Mouse (Mus musculus) heart, postnatal 0 days (tissue): ENCODE measurements around the gene Gse1.

Experiments
- CTCF ChIP-seq: IDR thresholded peaks from 2 replicates; pipeline ENCODE4 v1.5.1; 2016; ENCODE audit warnings: antibody characterized with exemption, control low read depth, low read depth
- EP300 ChIP-seq: IDR thresholded peaks from 2 replicates; pipeline ENCODE4 v1.6.1; 2016; ENCODE audit warnings: antibody characterized with exemption, low read depth

DNA sequence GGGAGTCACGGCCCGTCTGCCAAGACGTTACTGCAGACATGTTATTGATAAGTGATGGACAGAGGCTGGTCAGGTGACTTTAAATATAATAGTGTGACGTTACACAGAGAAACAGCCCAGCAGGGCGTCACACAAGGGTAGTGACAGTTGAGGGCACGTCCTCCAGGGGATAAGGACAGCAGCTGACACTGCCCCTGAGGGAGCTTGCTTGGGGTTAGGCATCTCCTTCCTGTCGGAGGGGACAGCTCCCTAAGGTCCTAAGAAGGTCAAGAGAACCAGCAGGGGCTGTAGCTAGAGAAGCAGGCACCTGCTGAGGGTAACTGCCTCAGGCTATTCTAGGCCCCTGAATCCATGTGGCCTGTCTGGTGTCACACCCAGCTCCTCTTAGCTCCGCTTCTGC lies 343.3 kb downstream of the Gse1 start:
- TF ChIP-seq CTCF (no peak), EP300 (no peak)
